Mouse (Mus musculus) retina, postnatal 1 day (tissue): ENCODE results near the gene Slc5a8.

Source experiments
- DNase-seq: peaks from one replicate; pipeline ENCODE4 v3.0.0-alpha.2; 2012

The Slc5a8 gene

GRCm38 (mm10) chr10:88885632-88886090 is at the start of gene Slc5a8:
TSS of gene Slc5a8 (plus strand) at chr10:88885992.
- no peak for DNase-seq

- DNase-seq = no peak
Observed at GRCm38 (mm10) chr10:88848876-88849476, 36.8 kb upstream of the Slc5a8 start.

- no peak for DNase-seq
Observed at GRCm38 (mm10) chr10:88849976-88850375, 35.8 kb upstream of the Slc5a8 start.

GRCm38 (mm10) chr10:88853326-88853725 is 32.5 kb upstream of the Slc5a8 start:
- DNase-seq = no peak

GRCm38 (mm10) chr10:88860911-88861310 is 24.9 kb upstream of the Slc5a8 start:
- no peak for DNase-seq

GRCm38 (mm10) chr10:88861416-88861815 is 24.4 kb upstream of the Slc5a8 start:
- DNase-seq = no peak

- no peak for DNase-seq
Observed at GRCm38 (mm10) chr10:88862293-88862692, 23.5 kb upstream of the Slc5a8 start.

DNA sequence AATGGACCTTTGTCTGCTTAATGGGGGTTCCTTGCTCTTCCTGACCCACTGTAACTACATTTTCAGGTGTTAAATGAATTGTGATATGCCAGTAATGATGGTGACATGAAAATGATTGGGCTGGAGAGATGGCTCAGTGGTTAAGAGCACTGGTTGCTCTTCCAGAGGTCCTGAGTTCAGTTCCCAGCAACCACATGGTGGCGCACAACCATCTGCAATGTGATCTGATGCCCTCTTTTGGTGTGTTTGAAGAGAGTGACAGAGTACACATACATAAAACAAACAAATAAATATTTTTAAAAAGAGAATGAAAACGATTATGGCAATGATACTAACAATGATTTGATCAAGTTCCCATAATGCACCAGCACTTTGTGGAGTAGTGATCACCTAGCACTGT is 19.8 kb upstream of the Slc5a8 start:
- no peak for DNase-seq

DNA sequence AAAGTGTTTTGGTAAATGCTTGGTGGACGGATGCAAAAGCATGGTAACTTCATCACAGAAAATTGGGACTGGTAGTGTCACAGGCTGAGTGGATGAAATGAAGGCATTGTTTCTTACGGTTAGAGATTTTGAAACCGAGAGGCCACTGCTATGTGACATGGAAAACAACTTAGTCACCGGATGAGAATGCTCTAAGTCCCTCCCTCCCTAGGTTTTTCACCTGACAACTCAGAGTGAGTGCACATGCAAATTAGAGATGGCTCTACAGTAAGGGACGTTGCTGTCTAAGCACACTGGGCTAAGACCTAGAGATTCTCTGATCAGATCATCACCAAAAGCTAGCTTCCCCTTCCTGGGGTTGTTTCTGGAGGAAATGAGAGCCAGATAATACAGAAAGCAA is 10.9 kb upstream of the Slc5a8 start:
- DNase-seq = no peak

GRCm38 (mm10) chr10:88877421-88877820 is 8.4 kb upstream of the Slc5a8 start:
- no peak for DNase-seq

DNA sequence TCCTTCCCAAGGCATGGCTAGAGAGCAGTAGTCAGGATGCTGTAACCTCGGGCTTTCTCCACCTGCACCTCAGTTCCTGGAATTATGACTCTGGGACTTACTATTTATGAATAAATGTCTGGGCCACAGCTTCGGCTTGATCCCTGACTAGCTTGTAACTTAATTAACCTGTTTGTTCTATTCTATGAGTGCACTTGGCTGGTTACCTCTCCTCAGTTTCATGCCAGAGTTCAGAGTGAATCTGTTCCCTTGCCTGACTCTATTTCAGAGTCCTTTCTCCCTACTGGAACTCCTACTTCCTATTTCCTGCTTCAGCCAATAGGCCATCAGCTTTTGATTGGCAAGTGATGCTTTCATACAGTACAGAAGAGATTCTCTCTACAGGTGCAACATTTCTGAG is 2.1 kb upstream of the Slc5a8 start:
- DNase-seq = no peak

GRCm38 (mm10) chr10:88884836-88885235 is 956 bp upstream of the Slc5a8 start:
- no peak for DNase-seq

DNA sequence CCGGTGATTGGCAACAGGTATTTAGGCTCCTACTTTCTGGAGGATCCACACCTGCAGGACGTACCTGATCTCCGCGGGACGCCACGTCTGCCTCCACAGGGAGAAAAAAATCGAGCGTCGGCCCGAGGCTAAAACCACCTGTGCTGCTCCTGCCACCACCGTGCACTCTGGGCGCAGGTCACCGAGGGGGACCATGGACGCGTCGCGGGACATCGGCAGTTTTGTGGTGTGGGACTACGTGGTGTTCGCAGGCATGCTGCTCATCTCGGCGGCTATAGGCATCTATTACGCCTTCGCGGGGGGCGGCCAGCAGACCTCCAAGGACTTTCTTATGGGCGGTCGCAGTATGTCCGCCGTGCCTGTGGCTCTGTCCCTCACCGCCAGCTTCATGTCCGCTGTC is 322 bp downstream of the Slc5a8 start:
- DNase-seq = no peak

DNA sequence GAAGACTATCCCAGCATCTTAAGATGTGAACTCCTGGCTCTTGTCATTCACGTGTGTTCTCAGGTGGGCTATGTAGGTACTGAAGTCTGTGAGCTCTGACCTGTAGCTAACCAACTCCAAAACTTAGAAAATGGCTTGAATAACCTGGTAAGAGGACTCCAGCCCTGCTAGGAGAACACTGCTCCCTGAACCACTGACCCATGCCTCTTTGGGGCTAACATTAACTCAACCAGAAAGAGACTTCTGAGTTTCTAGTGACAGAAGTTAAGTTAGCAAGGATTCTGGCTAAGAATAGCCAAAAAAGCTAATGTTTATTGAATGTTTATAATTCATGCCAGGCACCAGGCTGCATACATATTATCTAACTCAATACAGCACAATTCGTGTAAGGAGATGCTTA is 2.6 kb downstream of the Slc5a8 start:
- DNase-seq = no peak

GRCm38 (mm10) chr10:88891410-88891809 is 5.6 kb downstream of the Slc5a8 start:
- no peak for DNase-seq

DNA sequence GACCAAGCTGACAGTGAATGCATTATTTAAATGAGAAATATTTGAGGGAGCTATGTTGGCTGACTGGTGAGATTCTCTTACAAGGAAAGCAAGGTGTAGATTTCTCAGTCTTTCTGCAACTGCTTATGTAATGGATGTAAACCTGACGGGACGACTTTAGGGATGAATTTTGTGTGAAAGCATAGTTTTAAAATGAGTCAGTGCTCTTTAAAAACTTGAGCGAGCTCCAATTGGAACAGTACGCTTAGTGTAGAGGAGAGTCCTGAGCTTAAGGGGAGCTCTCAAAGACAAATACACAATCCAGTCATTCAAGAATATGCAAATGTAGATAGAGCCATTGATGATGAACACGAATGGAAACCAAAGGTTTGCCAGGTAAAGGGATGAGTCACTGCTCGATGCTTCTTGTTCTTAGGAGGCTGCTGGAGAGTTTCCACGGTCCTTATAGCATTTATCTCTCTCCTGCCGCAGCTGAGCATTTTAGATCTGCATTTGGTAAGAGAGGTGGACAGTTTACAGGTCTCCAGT is 6.8 kb downstream of the Slc5a8 start:
- no peak for DNase-seq

GRCm38 (mm10) chr10:88897032-88897431 is 11.2 kb downstream of the Slc5a8 start:
- no peak for DNase-seq

DNA sequence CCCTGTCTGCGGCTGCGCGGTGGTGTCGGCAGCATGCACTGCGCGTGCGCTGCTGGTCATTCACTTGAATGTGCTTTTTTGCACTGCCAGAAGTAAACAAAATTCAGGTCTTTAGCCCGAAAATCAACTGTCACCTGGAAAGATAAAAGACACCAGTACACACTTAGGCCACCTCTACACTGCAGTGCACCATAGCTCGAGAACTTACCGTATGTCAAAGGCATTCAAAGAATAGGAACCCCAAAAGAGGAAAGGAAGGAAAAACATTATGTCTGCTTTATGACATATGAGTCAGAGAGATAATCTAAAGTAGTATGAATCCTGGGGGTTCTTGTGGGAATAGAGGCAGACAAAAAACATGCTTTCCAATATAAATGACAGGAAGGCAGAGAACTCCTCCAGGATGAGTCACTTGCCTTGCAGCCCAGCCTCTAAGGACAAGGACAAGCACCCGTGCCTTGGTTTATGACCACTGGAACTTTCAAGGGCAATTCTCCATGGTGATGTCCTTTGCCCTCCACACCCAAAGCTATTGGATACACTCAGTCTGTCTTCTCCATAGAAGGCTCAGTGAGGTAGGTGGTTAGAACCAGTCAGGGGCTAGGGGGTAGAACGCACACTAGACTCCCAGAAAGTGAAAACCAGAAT is 64.0 kb downstream of the Slc5a8 start:
- no peak for DNase-seq

GRCm38 (mm10) chr10:88950297-88950653 is 64.5 kb downstream of the Slc5a8 start:
- no peak for DNase-seq

GRCm38 (mm10) chr10:88960791-88961190 is 75.0 kb downstream of the Slc5a8 start:
- DNase-seq = no peak

GRCm38 (mm10) chr10:88968586-88968985 is 82.8 kb downstream of the Slc5a8 start:
- DNase-seq = no peak

DNA sequence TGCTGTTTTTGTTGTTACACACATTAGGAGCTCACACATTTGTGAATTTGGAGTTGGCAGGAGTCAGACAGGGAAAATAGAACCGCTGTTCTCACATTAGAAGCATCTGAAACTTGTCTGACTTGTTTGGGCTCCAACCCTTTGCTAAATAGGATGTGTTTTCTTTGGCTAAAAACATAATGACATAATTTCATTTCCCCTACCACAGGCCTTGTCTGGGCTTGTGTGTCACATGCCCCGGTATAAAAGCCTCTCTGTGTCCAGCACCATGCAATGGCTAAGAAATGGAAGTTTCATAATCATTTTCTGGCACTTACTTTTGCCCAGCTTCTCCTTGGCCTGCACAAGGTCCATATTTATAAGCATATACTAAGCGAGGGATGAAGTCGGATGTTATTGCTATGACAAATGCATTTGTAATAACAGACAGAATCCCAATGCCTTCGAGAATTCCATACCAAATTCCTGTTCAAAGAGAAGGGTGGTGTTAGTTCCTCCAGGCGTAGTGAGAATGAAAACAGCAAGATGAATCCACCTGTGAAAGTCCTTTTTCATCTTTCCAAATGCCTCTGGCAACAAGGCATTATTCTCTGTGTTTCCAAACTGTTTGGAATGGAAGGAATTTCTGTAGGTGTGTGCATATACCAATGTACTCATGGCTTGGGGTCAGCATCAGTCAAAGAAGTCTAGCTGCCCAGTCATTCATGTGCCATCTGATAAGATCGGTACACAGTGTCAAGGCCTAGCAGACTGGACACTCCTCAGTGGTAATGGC is 85.3 kb downstream of the Slc5a8 start:
- DNase-seq = no peak

- peak; percentile 11 for DNase-seq
Observed at GRCm38 (mm10) chr10:88978932-88979331, 93.1 kb downstream of the Slc5a8 start.
